Mouse (Mus musculus): ENCODE measurements at regions not wholly inside any gene's neighbourhood (a gene's known extent, or its start where the extent isn't known, plus 50 kb on each side); places are given as distances from the start of the nearest gene placed in this dataset.

GRCm38 (mm10) chr14:62170385-62170784 lies 122.0 kb upstream of the Rnaseh2b start:
- WGBS: 56% methylated on average over 5 of the region's 5 CpGs
- Histone ChIP-seq H3K9ac (ENCODE audit: low read length) (no peak overlapping the region), H3K27ac (replicated peaks) (no peak overlapping the region)

GRCm38 (mm10) chr14:62171256-62172047 lies 120.9 kb upstream of the Rnaseh2b start:
- Histone ChIP-seq H3K9me3 (ENCODE audit: control insufficient read depth, low read length) (no peaks in the 10 kb centered on the region), H3K4me2 (replicated peaks; ENCODE audit: low read depth) (no peak overlapping the region), H3K27me3 (ENCODE audit: control insufficient read depth, insufficient read depth, low read length) (no peaks in the 10 kb centered on the region), H3K27ac (replicated peaks) (no peak overlapping the region), H3K9ac (ENCODE audit: low read length) (no peak overlapping the region), H3K4me1 (replicated peaks; ENCODE audit: control insufficient read depth, insufficient read depth) (no peaks in the 10 kb centered on the region), H3K4me3 (ENCODE audit: low read depth, low read length) (no peak overlapping the region), H3K36me3 (ENCODE audit: control insufficient read depth, insufficient read depth, low read length) (no peaks in the 10 kb centered on the region)
- TF ChIP-seq CTCF (IDR thresholded peaks at IDR 0.05; ENCODE audit: low read depth): no peak
- TF ChIP-seq EP300 (optimal IDR thresholded peaks at IDR 0.05): no peak
- DNase-seq (ENCODE audit: low spot score) (no peak), ATAC-seq (ENCODE audit: low FRiP score, low TSS enrichment) (no peak)
- 85% methylated on average over 15 of the region's 15 CpGs for WGBS

More at GRCm38 (mm10) chr14:62170385-62170784, 122.0 kb upstream of the Rnaseh2b start:
- DNase-seq (ENCODE audit: low spot score): no peak
- Histone ChIP-seq H3K4me1 (replicated peaks; ENCODE audit: control insufficient read depth, insufficient read depth) (no peaks in the 10 kb centered on the region), H3K36me3 (ENCODE audit: control insufficient read depth, insufficient read depth, low read length) (no peaks in the 10 kb centered on the region), H3K9me3 (ENCODE audit: control insufficient read depth, low read length) (no peaks in the 10 kb centered on the region), H3K4me3 (ENCODE audit: low read depth, low read length) (no peak overlapping the region), H3K4me2 (replicated peaks; ENCODE audit: low read depth) (no peak overlapping the region), H3K27me3 (ENCODE audit: control insufficient read depth, insufficient read depth, low read length) (no peaks in the 10 kb centered on the region)
- ATAC-seq (ENCODE audit: low FRiP score, low TSS enrichment): peak; percentile 73
- TF ChIP-seq EP300 (optimal IDR thresholded peaks at IDR 0.05): no peak
- TF ChIP-seq CTCF (IDR thresholded peaks at IDR 0.05; ENCODE audit: low read depth): no peak

- Histone ChIP-seq H3K27ac (replicated peaks) (no peak overlapping the region), H3K9me3 (ENCODE audit: control insufficient read depth, low read length) (no peaks in the 10 kb centered on the region), H3K27me3 (ENCODE audit: control insufficient read depth, insufficient read depth, low read length) (no peaks in the 10 kb centered on the region), H3K4me3 (ENCODE audit: low read depth, low read length) (no peak overlapping the region), H3K4me2 (replicated peaks; ENCODE audit: low read depth) (no peak overlapping the region), H3K9ac (ENCODE audit: low read length) (no peak overlapping the region), H3K36me3 (ENCODE audit: control insufficient read depth, insufficient read depth, low read length) (no peaks in the 10 kb centered on the region), H3K4me1 (replicated peaks; ENCODE audit: control insufficient read depth, insufficient read depth) (no peaks in the 10 kb centered on the region)
- ATAC-seq (ENCODE audit: low FRiP score, low TSS enrichment): no peak
- 63% methylated on average over 16 of the region's 16 CpGs for WGBS
- no peak for TF ChIP-seq EP300 (optimal IDR thresholded peaks at IDR 0.05)
- TF ChIP-seq CTCF (IDR thresholded peaks at IDR 0.05; ENCODE audit: low read depth): no peak; the same call in 1 of the 2 replicates
- no peak for DNase-seq (ENCODE audit: low spot score)
Measured at GRCm38 (mm10) chr14:62173835-62174530, 118.4 kb upstream of the Rnaseh2b start.

- Histone ChIP-seq H3K4me2 (replicated peaks; ENCODE audit: low read depth) (no peak overlapping the region), H3K4me3 (ENCODE audit: low read depth, low read length) (no peak overlapping the region), H3K36me3 (ENCODE audit: control insufficient read depth, insufficient read depth, low read length) (no peaks in the 10 kb centered on the region), H3K9ac (ENCODE audit: low read length) (no peak overlapping the region), H3K4me1 (replicated peaks; ENCODE audit: control insufficient read depth, insufficient read depth) (no peaks in the 10 kb centered on the region), H3K27me3 (ENCODE audit: control insufficient read depth, insufficient read depth, low read length) (no peaks in the 10 kb centered on the region), H3K9me3 (ENCODE audit: control insufficient read depth, low read length) (no peaks in the 10 kb centered on the region), H3K27ac (replicated peaks) (no peak overlapping the region)
- no peak for DNase-seq (ENCODE audit: low spot score)
- 56% methylated on average over 12 of the region's 12 CpGs for WGBS
- no peak for ATAC-seq (ENCODE audit: low FRiP score, low TSS enrichment)
- TF ChIP-seq CTCF (IDR thresholded peaks at IDR 0.05; ENCODE audit: low read depth): no peak
- TF ChIP-seq EP300 (optimal IDR thresholded peaks at IDR 0.05): no peak
Measured at GRCm38 (mm10) chr14:62175384-62176048, 116.9 kb upstream of the Rnaseh2b start.

GRCm38 (mm10) chr14:62177509-62177908 lies 114.9 kb upstream of the Rnaseh2b start:
- H3K27me3 ChIP-seq (ENCODE audit: control insufficient read depth, insufficient read depth, low read length): no peaks in the 10 kb centered on the region

More at GRCm38 (mm10) chr14:62177509-62177908, 114.9 kb upstream of the Rnaseh2b start:
- no peak overlapping the region for H3K9ac ChIP-seq (ENCODE audit: low read length)
- H3K27ac ChIP-seq (replicated peaks): no peak overlapping the region
- ATAC-seq (ENCODE audit: low FRiP score, low TSS enrichment) (no peak), DNase-seq (ENCODE audit: low spot score) (no peak)
- no peaks in the 10 kb centered on the region for H3K9me3 ChIP-seq (ENCODE audit: control insufficient read depth, low read length)
- no peaks in the 10 kb centered on the region for H3K4me1 ChIP-seq (replicated peaks; ENCODE audit: control insufficient read depth, insufficient read depth)
- H3K4me3 ChIP-seq (ENCODE audit: low read depth, low read length): no peak overlapping the region
- H3K4me2 ChIP-seq (replicated peaks; ENCODE audit: low read depth): no peak overlapping the region
- TF ChIP-seq EP300 (optimal IDR thresholded peaks at IDR 0.05): no peak
- TF ChIP-seq CTCF (IDR thresholded peaks at IDR 0.05; ENCODE audit: low read depth): no peak
- 78% methylated on average over 5 of the region's 5 CpGs for WGBS
- no peaks in the 10 kb centered on the region for H3K36me3 ChIP-seq (ENCODE audit: control insufficient read depth, insufficient read depth, low read length)

Measured in stomach, postnatal 0 days (tissue).